Mouse (Mus musculus) CH12.LX (cell line): ENCODE measurements around the gene 1700020N01Rik. TPM values are rescaled to one million over a fixed set of nuclear protein-coding genes. Genes with fewer than 3 reads are reported as not detected.

ENCODE experiments used
- DNase-seq: peaks from one replicate; pipeline ENCODE4 v3.0.0-alpha.2; 2013; ENCODE audit errors: extremely low read depth
- H3K27ac ChIP-seq: 2 replicates; pipeline ENCODE4 v1.5.1; 2012; ENCODE audit warnings: low read depth, mild to moderate bottlenecking, control low read depth, moderate library complexity; ENCODE audit not compliant: insufficient read depth
- H3K27me3 ChIP-seq: replicated peaks from 2 replicates; pipeline ENCODE3; 2012; ENCODE audit warnings: inconsistent platforms
- H3K36me3 ChIP-seq, 2 experiments: replicated peaks in 1 of 2; 2 replicates each; pipeline versions ENCODE3 to v1.6.1; 2012; ENCODE audit warnings: inconsistent platforms in 1 of 2, low read length in 1 of 2, mild to moderate bottlenecking in 1 of 2, mixed read lengths in 1 of 2, moderate library complexity in 1 of 2; ENCODE audit not compliant: control insufficient read depth in 1 of 2, insufficient read depth in 1 of 2
- H3K4me1 ChIP-seq, 2 experiments: 2 replicates each; pipeline ENCODE4 v1.6.1; 2012; ENCODE audit warnings: inconsistent platforms in 1 of 2, moderate library complexity in 1 of 2; ENCODE audit not compliant: insufficient read depth in 2 of 2, control insufficient read depth in 1 of 2
- H3K4me2 ChIP-seq: 2 replicates; pipeline ENCODE4 v1.6.1; 2012; ENCODE audit warnings: low read depth, mild to moderate bottlenecking, control low read depth; ENCODE audit not compliant: poor library complexity, insufficient read depth, severe bottlenecking
- H3K4me3 ChIP-seq, 3 experiments: fragments of 150-350 bp in 1 of 3; sonication (generic) in 1 of 3; replicated peaks in 1 of 3; 2 replicates each; pipeline versions ENCODE3 to v1.5.1; 2011 to 2012; ENCODE audit warnings: low read depth in 2 of 3, low read length in 2 of 3, mild to moderate bottlenecking in 2 of 3, moderate library complexity in 2 of 3, control low read depth in 1 of 3, improper control_type of control experiment in 1 of 3, inconsistent platforms in 1 of 3, mixed read lengths in 1 of 3; ENCODE audit not compliant: poor library complexity in 1 of 3
- H3K79me2 ChIP-seq: replicated peaks from 2 replicates; pipeline ENCODE4 v1.6.1; 2012; ENCODE audit warnings: mild to moderate bottlenecking, moderate library complexity; ENCODE audit not compliant: control insufficient read depth, poor library complexity, insufficient read depth, severe bottlenecking; ENCODE audit errors: extremely low read depth
- H3K9ac ChIP-seq: 2 replicates; pipeline ENCODE4 v1.6.1; 2012; ENCODE audit warnings: low read depth, mild to moderate bottlenecking, control low read depth, moderate library complexity; ENCODE audit not compliant: insufficient read depth
- H3K9me3 ChIP-seq: replicated peaks from 2 replicates; pipeline ENCODE3; 2012; ENCODE audit warnings: low read length, inconsistent platforms, mixed read lengths
- BHLHE40 ChIP-seq: IDR thresholded peaks from 2 replicates; pipeline ENCODE4 v1.6.1; 2011; ENCODE audit warnings: mild to moderate bottlenecking, low read depth, low read length, improper control_type of control experiment
- CHD1 ChIP-seq: IDR thresholded peaks from 2 replicates; pipeline ENCODE4 v1.6.1; 2012; ENCODE audit warnings: low read depth, low read length, improper control_type of control experiment, inconsistent platforms
- ETS1 ChIP-seq: conservative IDR thresholded peaks from 2 replicates; pipeline ENCODE4 v1.6.1; 2012; ENCODE audit warnings: low read depth, mild to moderate bottlenecking, inconsistent platforms, low read length, improper control_type of control experiment, moderate library complexity
- KAT2A ChIP-seq: IDR thresholded peaks from 2 replicates; pipeline ENCODE4 v1.6.1; 2012; ENCODE audit warnings: low read length, improper control_type of control experiment, inconsistent platforms; ENCODE audit not compliant: insufficient replicate concordance
- MXI1 ChIP-seq: IDR thresholded peaks from 2 replicates; pipeline ENCODE4 v1.6.1; 2011; ENCODE audit warnings: mild to moderate bottlenecking, low read depth, low read length, improper control_type of control experiment
- POLR2AphosphoS2 ChIP-seq: IDR thresholded peaks from 2 replicates; pipeline ENCODE4 v1.6.1; 2011; ENCODE audit warnings: low read depth, low read length, improper control_type of control experiment
- RAD21 ChIP-seq: IDR thresholded peaks from 2 replicates; pipeline ENCODE4 v1.6.1; 2011; ENCODE audit warnings: low read depth, mild to moderate bottlenecking, low read length, improper control_type of control experiment, moderate library complexity
- SIN3A ChIP-seq: IDR thresholded peaks from 2 replicates; pipeline ENCODE4 v1.6.1; 2012; ENCODE audit warnings: low read length, improper control_type of control experiment, inconsistent platforms
- TBP ChIP-seq: conservative IDR thresholded peaks from 2 replicates; pipeline ENCODE4 v1.6.1; 2011; ENCODE audit warnings: low read depth, low read length, improper control_type of control experiment
- USF1 ChIP-seq: IDR thresholded peaks from 2 replicates; pipeline ENCODE4 v1.6.1; 2014; ENCODE audit warnings: low read depth, mild to moderate bottlenecking, inconsistent platforms, low read length, improper control_type of control experiment
- ZC3H11A ChIP-seq: IDR thresholded peaks from 2 replicates; pipeline ENCODE4 v1.6.1; 2012; ENCODE audit warnings: low read depth, mild to moderate bottlenecking, inconsistent platforms, low read length, improper control_type of control experiment
- dilution Hi-C: fragments of 300-500 bp; cut with MboI; formaldehyde crosslinking; loops from 2 replicates; pipeline ENCODE4 v1.14.3; 2020; ENCODE audit warnings: low sequenced_read_pairs; ENCODE audit not compliant: extremely low pct_unique_long_range_greater_than_20kb, extremely low pct_ligation_motif_present
- in situ Hi-C: fragments of 300-500 bp; cut with MboI; formaldehyde crosslinking; loops from 3 replicates; pipeline ENCODE4 v1.14.3; 2019; ENCODE audit warnings: low sequenced_read_pairs, low pct_ligation_motif_present, low pct_unique_long_range_greater_than_20kb, mixed read lengths
- polyA plus RNA-seq: library from polyadenylated mRNA; unstranded; fragments of >175 nt; gene quantifications from 2 replicates; pipeline ENCODE4 v1.2.1, GENCODE M21; 2012; ENCODE audit warnings: low read depth; ENCODE audit not compliant: insufficient read length
- total RNA-seq, 2 experiments: library from RNA; depleted of rRNA; stranded (reverse); fragments of 300-350 nt in 1 of 2; fragments of >200 nt in 1 of 2; gene quantifications; 2 replicates each; pipeline ENCODE4 v1.2.3; 2012 to 2014

Gene 1700020N01Rik
- total and polyA plus RNA-seq, 3 experiments: not detected

- in situ Hi-C loops: no loop called here
- dilution Hi-C loops: no loop called here
- no peak for DNase-seq
- Histone ChIP-seq H3K9ac (no peak overlapping the region), H3K79me2 (no peaks in the 10 kb centered on the region), H3K4me1 (peaks cover 0 to 10% of the 10 kb centered on the region in 2 experiments; a peak in 3 of 4 replicates), H3K4me3 (no peak overlapping the region), H3K9me3 (no peaks in the 10 kb centered on the region), H3K4me2 (no peak overlapping the region), H3K36me3 (no peaks in the 10 kb centered on the region), H3K27me3 (no peaks in the 10 kb centered on the region), H3K27ac (no peak overlapping the region)
- no peak for TF ChIP-seq MXI1
- TF ChIP-seq CHD1: no peak
Measured at GRCm38 (mm10) chr10:21561181-21561580, 31.8 kb upstream of the 1700020N01Rik start.

DNA sequence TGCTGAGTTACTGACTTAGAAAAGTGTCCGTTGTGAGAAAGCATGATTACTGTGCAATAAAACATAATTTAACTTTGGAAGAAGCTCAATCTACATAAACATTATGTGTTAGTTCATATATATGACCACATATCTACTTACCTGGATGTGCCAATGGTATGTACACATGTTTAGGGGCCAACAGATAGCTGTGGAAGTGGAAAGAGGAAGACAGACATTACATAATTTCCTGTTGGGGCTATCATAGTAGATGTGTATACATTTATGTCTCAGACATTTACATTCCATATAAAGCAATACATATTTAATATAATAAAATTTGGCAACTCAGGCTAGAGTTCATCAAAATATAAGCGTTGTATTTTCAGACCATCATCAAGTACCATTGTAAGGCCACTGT, 29.5 kb upstream of the 1700020N01Rik start:
- Histone ChIP-seq H3K27ac (no peak overlapping the region), H3K36me3 (no peaks in the 10 kb centered on the region)
- no peak for TF ChIP-seq SIN3A
- TF ChIP-seq KAT2A: no peak
- no peak for TF ChIP-seq ZC3H11A
- no peak for TF ChIP-seq TBP
- TF ChIP-seq ETS1: no peak
- TF ChIP-seq, all 38 proteins: peak for 0
- H3K4me2 ChIP-seq: no peak overlapping the region
- H3K4me3 ChIP-seq: no peak overlapping the region
- no peaks in the 10 kb centered on the region for H3K9me3 ChIP-seq
- H3K4me1 ChIP-seq: peaks cover 0 to 16% of the 10 kb centered on the region in 2 experiments; a peak in 3 of 4 replicates
- no peaks in the 10 kb centered on the region for H3K27me3 ChIP-seq
- H3K9ac ChIP-seq: no peak overlapping the region
- no peaks in the 10 kb centered on the region for H3K79me2 ChIP-seq
- in situ Hi-C loops (no loop called here), dilution Hi-C loops (no loop called here)
- DNase-seq: no peak

GRCm38 (mm10) chr10:21564189-21564588, 28.8 kb upstream of the 1700020N01Rik start:
- H3K9me3 ChIP-seq: no peaks in the 10 kb centered on the region
- peaks cover 0 to 16% of the 10 kb centered on the region in 2 experiments; a peak in 3 of 4 replicates for H3K4me1 ChIP-seq
- no peak for DNase-seq
- H3K36me3 ChIP-seq: no peaks in the 10 kb centered on the region
- H3K27me3 ChIP-seq: no peaks in the 10 kb centered on the region
- no peak overlapping the region for H3K4me2 ChIP-seq
- no peaks in the 10 kb centered on the region for H3K79me2 ChIP-seq
- dilution Hi-C loops: no loop called here
- TF ChIP-seq SIN3A: no peak
- TF ChIP-seq BHLHE40: no peak
- TF ChIP-seq RAD21: no peak
- no peak for TF ChIP-seq POLR2AphosphoS2
- no peak for TF ChIP-seq USF1
- TF ChIP-seq MXI1: no peak
- no peak overlapping the region for H3K4me3 ChIP-seq
- in situ Hi-C loops: no loop called here
- H3K9ac ChIP-seq: no peak overlapping the region
- no peak overlapping the region for H3K27ac ChIP-seq
